Mouse (Mus musculus) c-Kit-positive CD71-negative TER-119-negative erythroid progenitor cells, embryonic 14.5 days (primary cell): ENCODE results near the gene Tmem171.

ENCODE experiments used
- DNase-seq: peaks from one replicate; pipeline ENCODE4 v3.0.0-alpha.2; 2013; ENCODE audit warnings: low read depth

Gene Tmem171

GRCm38 (mm10) chr13:98694773-98695314, at the start of gene Tmem171:
Gene Tmem171, minus strand, starts transcription at chr13:98694834.
- no peak for DNase-seq

- no peak for DNase-seq
These were observed 49.2 kb upstream of the Tmem171 start for GRCm38 (mm10) chr13:98743829-98744228.

- DNase-seq, result no peak
These were observed 48.6 kb upstream of the Tmem171 start for GRCm38 (mm10) chr13:98743214-98743613.

GRCm38 (mm10) chr13:98738213-98738612, 43.6 kb upstream of the Tmem171 start:
- DNase-seq, result no peak

- no peak for DNase-seq
These were observed 38.7 kb upstream of the Tmem171 start for GRCm38 (mm10) chr13:98733292-98733691.

GRCm38 (mm10) chr13:98729271-98730062, 34.8 kb upstream of the Tmem171 start:
- DNase-seq, result no peak

- DNase-seq, result no peak
These were observed 31.9 kb upstream of the Tmem171 start for GRCm38 (mm10) chr13:98726494-98726893.

GRCm38 (mm10) chr13:98723430-98723829, 28.8 kb upstream of the Tmem171 start:
- no peak for DNase-seq

- no peak for DNase-seq
These were observed 27.7 kb upstream of the Tmem171 start for GRCm38 (mm10) chr13:98722296-98722695.

- no peak for DNase-seq
These were observed 21.5 kb upstream of the Tmem171 start for GRCm38 (mm10) chr13:98716176-98716575.

- no peak for DNase-seq
These were observed 20.9 kb upstream of the Tmem171 start for GRCm38 (mm10) chr13:98715443-98715990.

- DNase-seq, result no peak
These were observed 16.0 kb upstream of the Tmem171 start for GRCm38 (mm10) chr13:98710655-98711054.

- DNase-seq, result no peak
These were observed 15.6 kb upstream of the Tmem171 start for GRCm38 (mm10) chr13:98710236-98710635.

- DNase-seq, result no peak
These were observed 10.9 kb upstream of the Tmem171 start for GRCm38 (mm10) chr13:98705501-98705900.

GRCm38 (mm10) chr13:98703786-98704185, 9.2 kb upstream of the Tmem171 start:
- no peak for DNase-seq

- DNase-seq, result no peak
These were observed 7.7 kb upstream of the Tmem171 start for GRCm38 (mm10) chr13:98702361-98702760.

- no peak for DNase-seq
These were observed 6.7 kb upstream of the Tmem171 start for GRCm38 (mm10) chr13:98701309-98701675.

GRCm38 (mm10) chr13:98700661-98701308, 6.2 kb upstream of the Tmem171 start:
- no peak for DNase-seq

GRCm38 (mm10) chr13:98699982-98700540, 5.4 kb upstream of the Tmem171 start:
- no peak for DNase-seq

GRCm38 (mm10) chr13:98699051-98699744, 4.6 kb upstream of the Tmem171 start:
- no peak for DNase-seq

- DNase-seq, result no peak
These were observed 2.1 kb upstream of the Tmem171 start for GRCm38 (mm10) chr13:98696716-98697115.

- DNase-seq, result no peak
These were observed 912 bp upstream of the Tmem171 start for GRCm38 (mm10) chr13:98695546-98695945.
